Mouse (Mus musculus) v-Abl transformed pro-B cells (cell line): ENCODE results near the gene Timm50.

Source experiments
- in situ Hi-C, 2 experiments: fragments of 400-800 bp; cut with MboI; formaldehyde crosslinking; loops; one replicate each; pipeline ENCODE4 v1.15.1; 2025; ENCODE audit not compliant: unreplicated experiment in 2 of 2

The Timm50 gene

GRCm38 (mm10) chr7:28311926-28312543 is at the start of gene Timm50:
TSS of gene Timm50 (minus strand) at chr7:28312072.
- in situ Hi-C loops: loop anchor here in 1 of 2 experiments (25.0 kb wide), 1 partner anchor 650 kb away; the partner anchor contains the start of genes Map3k10 and Ttc9b

GRCm38 (mm10) chr7:28360291-28360690 is 48.4 kb upstream of the Timm50 start:
- in situ Hi-C loops: no loop called here

- in situ Hi-C loops: no loop called here
Measured at GRCm38 (mm10) chr7:28359854-28360253, 48.0 kb upstream of the Timm50 start.

GRCm38 (mm10) chr7:28358431-28358830 is 46.6 kb upstream of the Timm50 start:
- in situ Hi-C loops: no loop called here

- in situ Hi-C loops: no loop called here
Measured at GRCm38 (mm10) chr7:28357984-28358383, 46.1 kb upstream of the Timm50 start.

- in situ Hi-C loops: no loop called here
Measured at GRCm38 (mm10) chr7:28356981-28357380, 45.1 kb upstream of the Timm50 start.

GRCm38 (mm10) chr7:28355221-28355620 is 43.3 kb upstream of the Timm50 start:
- in situ Hi-C loops: no loop called here

- in situ Hi-C loops: no loop called here
Measured at GRCm38 (mm10) chr7:28354596-28354995, 42.7 kb upstream of the Timm50 start.

- in situ Hi-C loops: no loop called here
Measured at GRCm38 (mm10) chr7:28354113-28354581, 42.3 kb upstream of the Timm50 start.

GRCm38 (mm10) chr7:28353267-28353666 is 41.4 kb upstream of the Timm50 start:
- in situ Hi-C loops: no loop called here

- in situ Hi-C loops: no loop called here
Measured at GRCm38 (mm10) chr7:28351676-28352191, 39.9 kb upstream of the Timm50 start.

GRCm38 (mm10) chr7:28350155-28350883 is 38.4 kb upstream of the Timm50 start, which contains the start of gene Rps16:
TSS of gene Rps16 (plus strand) at chr7:28350652.
- in situ Hi-C loops: no loop called here

GRCm38 (mm10) chr7:28348601-28349000 is 36.7 kb upstream of the Timm50 start:
- in situ Hi-C loops: loop anchor here (5.0 to 10.0 kb wide), 2 partner anchors 71 to 74 kb away; partner anchors contain the start of gene Eid2b (in 2 of the 2)

GRCm38 (mm10) chr7:28347746-28348145 is 35.9 kb upstream of the Timm50 start:
- in situ Hi-C loops: loop anchor here (5.0 to 10.0 kb wide), 2 partner anchors 70 to 73 kb away; partner anchors contain the start of gene Eid2b (in 2 of the 2)

- in situ Hi-C loops: loop anchor here (5.0 to 10.0 kb wide), 2 partner anchors 67 to 70 kb away; partner anchors contain the start of gene Eid2b (in 2 of the 2)
Measured at GRCm38 (mm10) chr7:28344637-28345036, 32.8 kb upstream of the Timm50 start.

GRCm38 (mm10) chr7:28341381-28341780 is 29.5 kb upstream of the Timm50 start:
- in situ Hi-C loops: loop anchor here in 1 of 2 experiments (10.0 kb wide), 1 partner anchor 67 kb away; the partner anchor contains the start of gene Eid2b

GRCm38 (mm10) chr7:28339213-28339917 is 27.5 kb upstream of the Timm50 start:
- in situ Hi-C loops: no loop called here

GRCm38 (mm10) chr7:28338108-28338998 is 26.5 kb upstream of the Timm50 start, which contains the start of gene Supt5:
TSS of gene Supt5 (minus strand) at chr7:28338746.
- in situ Hi-C loops: no loop called here

GRCm38 (mm10) chr7:28335471-28335870 is 23.6 kb upstream of the Timm50 start:
- in situ Hi-C loops: no loop called here
